Mouse (Mus musculus): Measurements from ENCODE around the gene Gm7137. TPM values are rescaled to one million over a fixed set of nuclear protein-coding genes. Genes with fewer than 3 reads are reported as not detected.
"Not testable (repeated sequence)": the region's sequence is repeated elsewhere in the genome, so short reads cannot be mapped to it uniquely, and the experiment has no call there.

Gene Gm7137
- total and polyA plus RNA-seq, 2 experiments from 2014 or later, result not detected

- no CpG with 5 or more reads among the region's 1 CpGs for WGBS
- H3K4me3 ChIP-seq (ENCODE audit: low read length); H3K27ac ChIP-seq; H3K9me3 ChIP-seq (ENCODE audit: low read length); H3K4me1 ChIP-seq (ENCODE audit: insufficient read depth, low read length); H3K36me3 ChIP-seq (ENCODE audit: insufficient read depth, low read length); H3K9ac ChIP-seq (replicated peaks; ENCODE audit: low read length); DNase-seq (ENCODE audit: low spot score); ATAC-seq; H3K27me3 ChIP-seq (ENCODE audit: insufficient read depth, low read length); H3K4me2 ChIP-seq (ENCODE audit: low read depth, low read length): not testable (repeated sequence)
Measured at GRCm38 (mm10) chr10:77776844-77777243, 11.2 kb downstream of the Gm7137 start, which contains the start of gene Gm7138. Gene Gm7138, minus strand, starts transcription at chr10:77776944.

DNA sequence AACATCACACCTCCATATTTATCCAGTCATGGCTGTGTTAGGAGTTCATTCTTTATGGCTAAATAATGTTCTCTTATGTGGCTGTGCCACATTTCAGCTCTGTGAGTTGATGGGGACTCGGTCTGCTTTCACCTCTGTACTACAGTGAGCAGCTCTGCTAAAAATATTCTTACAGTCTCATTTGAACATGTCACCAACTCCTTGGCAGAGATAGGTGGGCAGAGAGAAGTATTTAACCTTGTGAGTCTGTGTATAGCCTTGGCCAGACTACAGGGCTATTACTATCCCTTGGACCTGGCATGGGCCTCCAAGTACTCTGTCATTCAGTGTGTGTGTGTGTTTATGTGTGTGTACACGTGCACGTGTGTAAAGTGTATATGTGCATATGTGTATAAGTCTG is 15.9 kb downstream of the Gm7137 start:
- H3K36me3 ChIP-seq (ENCODE audit: insufficient read depth, low read length); H3K4me1 ChIP-seq (ENCODE audit: insufficient read depth, low read length); ATAC-seq; DNase-seq (ENCODE audit: low spot score); H3K9me3 ChIP-seq (ENCODE audit: low read length); H3K4me2 ChIP-seq (ENCODE audit: low read depth, low read length); H3K27ac ChIP-seq; H3K4me3 ChIP-seq (ENCODE audit: low read length); H3K9ac ChIP-seq (replicated peaks; ENCODE audit: low read length); H3K27me3 ChIP-seq (ENCODE audit: insufficient read depth, low read length): not testable (repeated sequence)
- 100% methylated on average over 2 of the region's 3 CpGs for WGBS

GRCm38 (mm10) chr10:77771225-77771624 is 16.8 kb downstream of the Gm7137 start, which contains the start of gene Gm3238:
Gene Gm3238, minus strand, starts transcription at chr10:77771325.
- H3K4me1 ChIP-seq (ENCODE audit: insufficient read depth, low read length); H3K27me3 ChIP-seq (ENCODE audit: insufficient read depth, low read length); H3K9ac ChIP-seq (replicated peaks; ENCODE audit: low read length); H3K4me3 ChIP-seq (ENCODE audit: low read length); H3K27ac ChIP-seq; H3K9me3 ChIP-seq (ENCODE audit: low read length); H3K36me3 ChIP-seq (ENCODE audit: insufficient read depth, low read length); H3K4me2 ChIP-seq (ENCODE audit: low read depth, low read length); ATAC-seq; DNase-seq (ENCODE audit: low spot score): not testable (repeated sequence)
- WGBS, result no CpG with 5 or more reads among the region's 1 CpGs

GRCm38 (mm10) chr10:77769727-77770126 is 18.3 kb downstream of the Gm7137 start:
- 85% methylated on average over 1 of the region's 1 CpGs for WGBS
- Histone ChIP-seq H3K9me3 (ENCODE audit: low read length) (no peaks in the 10 kb centered on the region), H3K27ac (no peak overlapping the region), H3K27me3 (ENCODE audit: insufficient read depth, low read length) (no peaks in the 10 kb centered on the region), H3K4me3 (ENCODE audit: low read length) (no peak overlapping the region), H3K36me3 (ENCODE audit: insufficient read depth, low read length) (no peaks in the 10 kb centered on the region), H3K9ac (replicated peaks; ENCODE audit: low read length) (no peak overlapping the region), H3K4me2 (ENCODE audit: low read depth, low read length) (no peak overlapping the region), H3K4me1 (ENCODE audit: insufficient read depth, low read length) (no peaks in the 10 kb centered on the region)
- DNase-seq (ENCODE audit: low spot score), result no peak
- TF ChIP-seq CTCF (IDR thresholded peaks at IDR 0.05; ENCODE audit: low read depth), result no peak
- ATAC-seq, result no peak

DNA sequence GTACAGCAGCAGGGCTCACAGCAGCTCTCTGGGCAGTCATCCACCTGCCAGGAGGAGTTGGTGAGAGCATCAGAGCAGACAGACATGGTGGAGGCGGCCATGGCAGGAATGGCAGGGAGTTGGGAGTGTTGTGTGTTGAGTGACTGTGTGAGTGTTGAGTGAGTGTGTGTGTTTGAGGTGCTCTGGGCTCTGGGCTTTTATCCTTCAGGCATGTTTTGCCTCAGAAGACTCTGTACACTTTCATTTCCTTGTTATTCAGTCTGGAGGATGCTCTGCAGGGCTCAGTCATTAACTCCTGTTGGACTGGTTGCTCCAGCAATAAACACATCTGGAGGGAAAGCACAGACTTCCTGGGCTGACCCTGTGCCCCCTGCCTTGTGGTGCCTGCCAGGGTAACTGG is 28.4 kb downstream of the Gm7137 start, which contains the start of gene Gm3233:
Gene Gm3233, minus strand, starts transcription at position 101 of the 400 bp plus-strand sequence.
- H3K9ac ChIP-seq (replicated peaks; ENCODE audit: low read length); H3K27ac ChIP-seq; H3K27me3 ChIP-seq (ENCODE audit: insufficient read depth, low read length); ATAC-seq; H3K36me3 ChIP-seq (ENCODE audit: insufficient read depth, low read length); H3K4me1 ChIP-seq (ENCODE audit: insufficient read depth, low read length); H3K4me2 ChIP-seq (ENCODE audit: low read depth, low read length); DNase-seq (ENCODE audit: low spot score); H3K9me3 ChIP-seq (ENCODE audit: low read length); H3K4me3 ChIP-seq (ENCODE audit: low read length): not testable (repeated sequence)
- WGBS, result no CpG with 5 or more reads among the region's 1 CpGs

DNA sequence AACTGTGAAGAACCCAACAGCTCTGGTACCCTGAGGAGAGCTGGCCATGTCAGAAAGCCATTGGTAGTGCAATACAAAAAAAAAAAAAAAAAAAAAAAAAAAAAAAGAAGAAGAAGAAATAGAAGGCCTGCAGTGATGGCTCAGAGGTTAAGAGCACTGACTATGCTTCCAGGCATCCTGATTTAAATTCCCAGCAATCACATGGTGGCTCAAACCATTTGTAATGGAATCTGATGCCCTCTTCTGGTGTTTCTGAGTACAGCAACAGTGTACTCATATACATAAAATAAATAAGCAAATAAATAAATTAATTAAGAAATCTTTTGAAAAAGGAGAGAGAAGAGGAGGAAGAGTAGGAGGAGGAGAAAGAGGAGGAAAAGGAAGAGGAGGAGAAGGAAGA is 34.6 kb downstream of the Gm7137 start:
- TF ChIP-seq CTCF (IDR thresholded peaks at IDR 0.05; ENCODE audit: low read depth), result no peak
- ATAC-seq (no peak), DNase-seq (ENCODE audit: low spot score) (no peak)
- H3K27me3 ChIP-seq (ENCODE audit: insufficient read depth, low read length), result no peaks in the 10 kb centered on the region
- no peaks in the 10 kb centered on the region for H3K4me1 ChIP-seq (ENCODE audit: insufficient read depth, low read length)
- no peak overlapping the region for H3K4me3 ChIP-seq (ENCODE audit: low read length)
- H3K4me2 ChIP-seq (ENCODE audit: low read depth, low read length), result no peak overlapping the region
- H3K9ac ChIP-seq (replicated peaks; ENCODE audit: low read length), result no peak overlapping the region
- H3K36me3 ChIP-seq (ENCODE audit: insufficient read depth, low read length), result no peaks in the 10 kb centered on the region
- H3K9me3 ChIP-seq (ENCODE audit: low read length), result no peaks in the 10 kb centered on the region
- no peak overlapping the region for H3K27ac ChIP-seq

DNA sequence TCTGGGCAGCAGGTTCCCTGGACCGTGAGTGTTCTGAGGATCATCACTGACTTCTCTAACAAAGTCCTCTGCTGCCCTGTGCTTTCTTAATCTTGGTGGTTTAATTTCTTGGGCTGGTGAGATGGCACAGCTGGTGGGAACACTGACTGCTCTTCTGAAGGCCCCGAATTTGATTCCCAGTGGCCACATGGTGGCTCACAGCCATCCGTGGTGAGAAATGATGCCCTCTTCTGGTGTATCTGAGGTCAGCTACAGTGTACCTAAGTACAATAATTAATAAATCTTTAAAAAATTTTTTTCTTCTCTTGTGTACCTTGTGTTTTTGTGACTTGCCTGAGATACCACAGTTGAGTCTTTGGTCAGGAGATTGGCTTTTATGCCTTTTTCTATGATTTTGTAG is 35.7 kb downstream of the Gm7137 start:
- H3K9ac ChIP-seq (replicated peaks; ENCODE audit: low read length); H3K27me3 ChIP-seq (ENCODE audit: insufficient read depth, low read length); H3K36me3 ChIP-seq (ENCODE audit: insufficient read depth, low read length); H3K4me3 ChIP-seq (ENCODE audit: low read length); DNase-seq (ENCODE audit: low spot score); H3K9me3 ChIP-seq (ENCODE audit: low read length); H3K4me2 ChIP-seq (ENCODE audit: low read depth, low read length); H3K27ac ChIP-seq; H3K4me1 ChIP-seq (ENCODE audit: insufficient read depth, low read length); ATAC-seq: not testable (repeated sequence)
- 60% methylated on average over 3 of the region's 3 CpGs for WGBS

- H3K27me3 ChIP-seq (ENCODE audit: insufficient read depth, low read length); H3K4me3 ChIP-seq (ENCODE audit: low read length); H3K27ac ChIP-seq; DNase-seq (ENCODE audit: low spot score); H3K4me2 ChIP-seq (ENCODE audit: low read depth, low read length); H3K36me3 ChIP-seq (ENCODE audit: insufficient read depth, low read length); H3K4me1 ChIP-seq (ENCODE audit: insufficient read depth, low read length); H3K9me3 ChIP-seq (ENCODE audit: low read length); H3K9ac ChIP-seq (replicated peaks; ENCODE audit: low read length); ATAC-seq: not testable (repeated sequence)
- 75% methylated on average over 1 of the region's 1 CpGs for WGBS
Measured at GRCm38 (mm10) chr10:77751254-77751653, 36.7 kb downstream of the Gm7137 start, which contains the start of gene Gm9736. Gene Gm9736, minus strand, starts transcription at chr10:77751354.

GRCm38 (mm10) chr10:77750686-77751085 is 37.3 kb downstream of the Gm7137 start:
- H3K27ac ChIP-seq; DNase-seq (ENCODE audit: low spot score); ATAC-seq; H3K9ac ChIP-seq (replicated peaks; ENCODE audit: low read length); H3K4me3 ChIP-seq (ENCODE audit: low read length); H3K36me3 ChIP-seq (ENCODE audit: insufficient read depth, low read length); H3K4me2 ChIP-seq (ENCODE audit: low read depth, low read length); H3K4me1 ChIP-seq (ENCODE audit: insufficient read depth, low read length); H3K27me3 ChIP-seq (ENCODE audit: insufficient read depth, low read length); H3K9me3 ChIP-seq (ENCODE audit: low read length): not testable (repeated sequence)
- WGBS, result 35% methylated on average over 1 of the region's 1 CpGs

GRCm38 (mm10) chr10:77741924-77742688 is 45.9 kb downstream of the Gm7137 start, which contains the start of gene Gm18596:
Gene Gm18596, minus strand, starts transcription at chr10:77742638.
- not testable (repeated sequence) for H3K27ac ChIP-seq; H3K9me3 ChIP-seq (ENCODE audit: low read length); H3K27me3 ChIP-seq (ENCODE audit: insufficient read depth, low read length); ATAC-seq; H3K36me3 ChIP-seq (ENCODE audit: insufficient read depth, low read length); H3K4me3 ChIP-seq (ENCODE audit: low read length); H3K9ac ChIP-seq (replicated peaks; ENCODE audit: low read length); H3K4me2 ChIP-seq (ENCODE audit: low read depth, low read length); DNase-seq (ENCODE audit: low spot score); H3K4me1 ChIP-seq (ENCODE audit: insufficient read depth, low read length)
- WGBS, result 41% methylated on average over 4 of the region's 5 CpGs
